ENCODE assay signal across 27 mouse cellular contexts in genomic region chr17:13730980-13731726, GRCm38 (mm10). TPM values are rescaled to one million over a fixed set of nuclear protein-coding genes. Genes with fewer than 3 reads are reported as not detected.
DNase-seq lines count a peak whose midpoint lies in the region; ATAC-seq and TF ChIP-seq lines count a peak whose summit lies in the region.
"Had no signal": no experiment of that assay in that cellular context is flagged by ENCODE, and none has a peak within 500 bp of the region (broad histone marks: within the 10 kb centered on the region; RNA-seq: fewer than 3 reads in every experiment).

No protein-coding gene starts in this region.

- H3K4me1 ChIP-seq in hindbrain, embryonic 13.5 days (replicated peaks): peaks cover 6% of the 10 kb centered on the region; the same call in 1 of the 2 replicates
- peaks cover 4% of the 10 kb centered on the region; the same call in 1 of the 2 replicates for H3K4me1 ChIP-seq in hindbrain, postnatal 0 days (ENCODE audit: insufficient read depth, low read length)
- peaks cover 48% of the 10 kb centered on the region for H3K4me1 ChIP-seq in E14TG2a.4 (replicated peaks; ENCODE audit: low read depth, low read length)
- peaks cover 17% of the 10 kb centered on the region for H3K4me1 ChIP-seq in embryonic facial prominence, embryonic 10.5 days

- no peaks in the 10 kb centered on the region for H3K36me3 ChIP-seq in hindbrain, embryonic 13.5 days
- H3K36me3 ChIP-seq in hindbrain, postnatal 0 days (ENCODE audit: insufficient read depth, low read length): no peaks in the 10 kb centered on the region
- no peaks in the 10 kb centered on the region for H3K36me3 ChIP-seq in E14TG2a.4 (ENCODE audit: insufficient read depth, low read length)
- H3K36me3 ChIP-seq in embryonic facial prominence, embryonic 10.5 days (replicated peaks): no peaks in the 10 kb centered on the region
- H3K36me3 ChIP-seq: forebrain, embryonic 10.5 days; heart, embryonic 12.5 days; heart, embryonic 15.5 days had no signal

- H3K9me3 ChIP-seq in hindbrain, embryonic 13.5 days: no peaks in the 10 kb centered on the region
- H3K9me3 ChIP-seq in hindbrain, postnatal 0 days (ENCODE audit: low read length): no peaks in the 10 kb centered on the region
- no peaks in the 10 kb centered on the region for H3K9me3 ChIP-seq in E14TG2a.4 (ENCODE audit: low read length)
- H3K9me3 ChIP-seq in embryonic facial prominence, embryonic 10.5 days: no peaks in the 10 kb centered on the region
- H3K9me3 ChIP-seq: forebrain, embryonic 10.5 days; forebrain, embryonic 13.5 days; heart, embryonic 12.5 days; heart, embryonic 15.5 days had no signal

- H3K4me2 ChIP-seq in hindbrain, embryonic 13.5 days: no peak overlapping the region
- no peak overlapping the region for H3K4me2 ChIP-seq in hindbrain, postnatal 0 days (ENCODE audit: low read depth, low read length)
- H3K4me2 ChIP-seq: forebrain, embryonic 13.5 days; heart, embryonic 12.5 days; heart, embryonic 15.5 days had no signal

- TF ChIP-seq CTCF in hindbrain, postnatal 0 days (IDR thresholded peaks at IDR 0.05; ENCODE audit: low read depth): no peak
- TF ChIP-seq CTCF in E14TG2a.4 (conservative IDR thresholded peaks at IDR 0.05; ENCODE audit: low read length): no peak

- WGBS in hindbrain, embryonic 13.5 days: 94% methylated on average over 6 of the region's 6 CpGs
- WGBS in hindbrain, postnatal 0 days: 95% methylated on average over 6 of the region's 6 CpGs
- 96% methylated on average over 6 of the region's 6 CpGs for WGBS in embryonic facial prominence, embryonic 10.5 days

- DNase-seq in cerebellum, postnatal 10 days: peak; percentile 56 to 69
- DNase-seq in cerebellum, adult 9-10 months: no peak
- no peak for DNase-seq in hindbrain, postnatal 0 days (ENCODE audit: low spot score)
- DNase-seq in kidney, adult 9 months: peak; percentile 45
- no peak for DNase-seq in kidney, postnatal 14 days
- no peak for DNase-seq in embryonic facial prominence, embryonic 10.5 days (ENCODE audit: low spot score)
- DNase-seq: adrenal gland, postnatal 36 days; cerebellum, adult 18-20 months; cerebellum, adult 9-11 months; cerebellum, postnatal 36 days; embryo, embryonic 11 days; gastrocnemius, postnatal 10 days; gastrocnemius, postnatal 36 days; heart, postnatal 36 days had no signal

- no peaks in the 10 kb centered on the region for H3K27me3 ChIP-seq in hindbrain, embryonic 13.5 days
- H3K27me3 ChIP-seq in hindbrain, postnatal 0 days (ENCODE audit: insufficient read depth, low read length): no peaks in the 10 kb centered on the region
- peaks cover 2% of the 10 kb centered on the region; the same call in 1 of the 2 replicates for H3K27me3 ChIP-seq in E14TG2a.4 (ENCODE audit: insufficient read depth, low read length)
- no peaks in the 10 kb centered on the region for H3K27me3 ChIP-seq in embryonic facial prominence, embryonic 10.5 days (replicated peaks; ENCODE audit: low read depth, poor library complexity, severe bottlenecking)
- H3K27me3 ChIP-seq: forebrain, embryonic 13.5 days; heart, embryonic 12.5 days; heart, embryonic 15.5 days had no signal

- H3K9ac ChIP-seq in hindbrain, embryonic 13.5 days: no peak overlapping the region
- H3K9ac ChIP-seq in hindbrain, postnatal 0 days (replicated peaks; ENCODE audit: low read length): no peak overlapping the region
- H3K9ac ChIP-seq: forebrain, embryonic 13.5 days; heart, embryonic 12.5 days; heart, embryonic 15.5 days had no signal

- 0 out of 2 replicates have a peak, but pooled peaks have one; percentile 46 for ATAC-seq in hindbrain, embryonic 13.5 days (ENCODE audit: low FRiP score)
- no peak for ATAC-seq in hindbrain, postnatal 0 days
- ATAC-seq: activated CD4-positive, CD25-positive, alpha-beta regulatory T cell, adult 4 months; CD4-positive, CD25-positive, alpha-beta regulatory T cell, adult 4 months; forebrain, embryonic 13.5 days; forebrain, embryonic 16.5 days; hindbrain, embryonic 16.5 days; inflammation-experienced regulatory T-cells, adult 6 months; intestine, embryonic 16.5 days had no signal

- no peak overlapping the region for H3K4me3 ChIP-seq in hindbrain, embryonic 13.5 days
- H3K4me3 ChIP-seq in hindbrain, postnatal 0 days (ENCODE audit: low read length): no peak overlapping the region
- peak overlapping the region; percentile 49 for H3K4me3 ChIP-seq in E14TG2a.4 (replicated peaks; ENCODE audit: low read length)
- H3K4me3 ChIP-seq in embryonic facial prominence, embryonic 10.5 days: no peak overlapping the region
- H3K4me3 ChIP-seq: forebrain, embryonic 10.5 days; forebrain, embryonic 13.5 days; heart, embryonic 12.5 days; heart, embryonic 15.5 days had no signal

- H3K27ac ChIP-seq in hindbrain, embryonic 13.5 days: no peak overlapping the region
- H3K27ac ChIP-seq in hindbrain, postnatal 0 days: no peak overlapping the region
- H3K27ac ChIP-seq in embryonic facial prominence, embryonic 10.5 days (replicated peaks): no peak overlapping the region
- H3K27ac ChIP-seq: forebrain, embryonic 10.5 days; forebrain, embryonic 13.5 days; heart, embryonic 15.5 days had no signal

RNA-seq across cellular contexts. Expression of gene Afdn, which starts 29.2 kb away (rescaled TPM):
- 124 and 136 TPM in 2 replicates for polyA plus RNA-seq in hindbrain, embryonic 13.5 days (2015; fragmentation: Nextera tagmentation; extraction: Ambion mirVana)
- 78.9 and 84.2 TPM in 2 replicates for total RNA-seq in hindbrain, postnatal 0 days (2014; rRNA removed)
- 127 and 130 TPM in 2 replicates for polyA plus RNA-seq in hindbrain, postnatal 0 days (2015; fragmentation: Nextera tagmentation; extraction: Ambion mirVana)
- polyA plus RNA-seq in embryonic facial prominence, embryonic 10.5 days (2016; fragmentation: Nextera tagmentation; extraction: Ambion mirVana): 61.0 and 64.8 TPM in 2 replicates

RNA-seq across cellular contexts. Expression of gene Tcte2, which starts 30.5 kb away (rescaled TPM):
- polyA plus RNA-seq in hindbrain, embryonic 13.5 days (2015; fragmentation: Nextera tagmentation; extraction: Ambion mirVana): 19.3 and 20.8 TPM in 2 replicates
- 18.7 and 21.3 TPM in 2 replicates for total RNA-seq in hindbrain, postnatal 0 days (2014; rRNA removed)
- polyA plus RNA-seq in hindbrain, postnatal 0 days (2015; fragmentation: Nextera tagmentation; extraction: Ambion mirVana): 9.8 and 11.1 TPM in 2 replicates
- 2.8 and 3.3 TPM in 2 replicates for polyA plus RNA-seq in embryonic facial prominence, embryonic 10.5 days (2016; fragmentation: Nextera tagmentation; extraction: Ambion mirVana)
- total RNA-seq: granulocyte monocyte progenitor cell, adult 5-6 weeks had no signal
- polyA plus RNA-seq: activated CD4-positive, CD25-positive, alpha-beta regulatory T cell, adult 4 months; CD4-positive, CD25-positive, alpha-beta regulatory T cell, adult 4 months; inflammation-experienced regulatory T-cells, adult 6 months had no signal

Comparison
In these comparisons a context has a peak if more than half of its experiments do, and no peak if none do; other contexts are left out.
1. DNase-seq: peak in cerebellum, postnatal 10 days (2 of 2) and kidney, adult 9 months (single experiment); none in cerebellum, adult 9-10 months (single experiment), hindbrain, postnatal 0 days (single experiment), kidney, postnatal 14 days (single experiment) and embryonic facial prominence, embryonic 10.5 days (single experiment).